Mouse (Mus musculus): ENCODE results near the gene Sorbs1.

The Sorbs1 gene

GRCm38 (mm10) chr19:40346232-40346844 lies 167.2 kb downstream of the Sorbs1 start:
- no peak for DNase-seq (ENCODE audit: low spot score in 2 of 2)

DNA sequence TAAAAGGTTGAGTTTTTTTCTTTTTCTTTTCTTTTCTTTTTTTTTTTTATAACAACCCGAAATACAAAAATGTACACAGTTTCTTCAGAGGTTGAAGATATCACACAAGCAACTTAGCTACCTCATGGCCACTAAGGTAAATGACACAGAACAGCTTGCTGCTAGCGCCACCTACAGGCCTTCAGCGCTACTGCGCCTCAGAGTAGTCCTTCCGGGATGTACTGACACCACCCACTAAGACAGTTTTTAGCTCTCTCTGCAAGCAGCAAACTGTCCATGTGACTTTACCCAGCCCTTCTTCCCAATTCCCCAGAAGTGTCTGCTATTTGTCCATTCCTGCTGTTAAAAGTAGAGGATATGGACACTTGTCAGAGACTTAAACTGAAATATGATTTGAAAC lies 167.9 kb downstream of the Sorbs1 start:
- DNase-seq (ENCODE audit: low spot score in 2 of 2): peak; percentile 43 to 76

DNA sequence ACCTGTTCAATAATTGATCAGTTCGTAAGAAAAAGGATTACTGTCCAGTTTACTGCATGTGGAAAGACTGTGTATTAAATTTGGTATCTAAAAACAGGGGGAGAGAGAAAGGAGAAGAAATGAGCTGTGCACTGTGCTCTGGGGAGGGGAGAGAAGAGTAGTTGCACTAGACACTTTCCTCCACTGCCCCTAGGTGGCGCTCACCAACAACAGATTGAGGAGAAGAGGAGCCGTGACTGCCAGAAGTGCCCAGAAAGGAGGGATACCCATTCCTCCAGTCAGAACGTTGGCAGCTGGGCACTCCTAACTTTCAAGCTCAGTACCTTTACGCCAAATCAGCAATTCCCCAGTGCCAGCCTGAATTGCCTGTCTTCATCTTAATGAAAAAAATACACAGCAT lies 170.6 kb downstream of the Sorbs1 start:
- DNase-seq (ENCODE audit: low spot score in 2 of 2): peak; percentile 71 to 88

DNA sequence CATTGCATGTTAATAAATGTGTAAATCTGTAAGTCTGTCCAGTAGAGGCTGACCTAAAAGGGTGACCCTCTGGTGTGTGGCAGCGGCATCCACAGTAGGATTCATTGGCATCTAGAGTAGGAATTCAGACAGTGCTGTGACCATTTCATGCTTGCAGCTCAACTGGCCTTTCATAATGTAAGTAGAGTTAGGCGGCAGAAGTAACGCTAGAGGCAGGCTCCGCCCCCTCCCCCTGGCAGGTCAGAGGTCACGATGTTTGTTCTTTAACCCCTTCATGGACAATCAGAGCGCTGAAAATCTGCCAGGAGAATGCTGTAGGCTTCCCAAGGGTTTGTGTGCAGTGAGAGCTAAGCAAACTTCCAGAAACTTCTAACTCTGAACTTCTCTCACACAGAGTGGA lies 172.4 kb downstream of the Sorbs1 start:
- DNase-seq (ENCODE audit: low spot score in 2 of 2): no peak

DNA sequence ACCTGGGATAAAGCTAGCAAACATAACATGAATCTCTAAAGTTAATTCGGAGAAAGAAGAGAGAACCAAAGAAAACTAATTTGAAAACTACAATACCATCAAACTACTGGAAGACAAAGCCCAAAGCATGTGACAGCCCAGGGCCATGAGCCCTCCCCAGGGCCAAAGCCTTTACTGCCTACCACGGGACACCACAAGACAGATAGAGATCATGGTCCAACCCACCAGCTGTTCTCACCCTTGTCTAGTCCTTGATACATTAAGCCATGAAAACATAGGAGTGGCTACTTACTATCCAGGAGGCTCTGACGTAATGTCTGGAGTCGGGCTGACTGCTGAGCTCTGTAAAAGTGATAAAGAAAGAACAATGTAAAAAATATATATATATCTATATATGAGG lies 176.9 kb downstream of the Sorbs1 start:
- no peak for DNase-seq (ENCODE audit: low spot score in 2 of 2)

DNA sequence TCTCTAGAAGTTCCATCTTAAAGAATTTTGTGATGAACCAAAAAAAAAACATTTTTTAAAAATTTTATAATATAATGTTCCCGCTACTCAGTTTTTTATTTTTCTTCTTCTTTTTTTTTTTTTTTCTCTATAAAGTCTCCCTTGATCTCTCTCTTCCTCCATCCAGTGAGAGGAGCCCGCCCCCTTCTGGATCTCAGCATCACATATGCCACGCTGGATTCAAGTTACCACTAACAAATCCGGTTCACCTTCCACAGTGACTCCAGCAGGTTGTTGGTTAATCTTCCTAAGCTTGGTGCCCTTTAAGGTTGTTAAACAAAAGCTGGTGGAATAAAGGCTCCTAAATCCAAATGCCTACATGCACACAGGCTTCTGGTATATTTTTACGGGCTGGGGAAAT lies 179.7 kb downstream of the Sorbs1 start:
- DNase-seq (ENCODE audit: low spot score in 2 of 2): no peak

- no peak for DNase-seq (ENCODE audit: low spot score in 2 of 2)
Observed at GRCm38 (mm10) chr19:40333081-40333480, 180.5 kb downstream of the Sorbs1 start.

GRCm38 (mm10) chr19:40332303-40332702 lies 181.3 kb downstream of the Sorbs1 start:
- no peak for DNase-seq (ENCODE audit: low spot score in 2 of 2)

- no peak for DNase-seq (ENCODE audit: low spot score in 2 of 2)
Observed at GRCm38 (mm10) chr19:40331846-40332245, 181.7 kb downstream of the Sorbs1 start.

DNA sequence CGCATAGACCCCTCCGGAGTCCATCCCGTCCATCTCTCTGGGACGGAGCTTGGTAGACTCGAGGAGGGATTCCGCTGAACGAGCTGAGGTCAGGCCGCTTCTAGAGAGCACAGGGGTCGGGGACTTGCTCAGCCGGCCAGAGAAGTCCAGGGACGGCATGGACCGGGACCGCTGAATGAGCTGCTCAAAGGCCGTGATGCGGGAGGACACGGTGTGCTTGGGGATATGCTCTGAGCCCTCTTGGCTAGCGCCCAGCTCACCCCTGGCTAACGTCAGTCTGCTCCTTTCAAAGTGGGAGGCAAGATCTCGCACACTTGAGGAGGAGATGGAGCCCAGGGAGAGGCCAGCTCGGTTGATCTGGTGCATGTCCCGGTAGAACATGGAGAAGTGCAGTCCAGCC lies 187.5 kb downstream of the Sorbs1 start:
- no peak for DNase-seq (ENCODE audit: low spot score in 2 of 2)

DNA sequence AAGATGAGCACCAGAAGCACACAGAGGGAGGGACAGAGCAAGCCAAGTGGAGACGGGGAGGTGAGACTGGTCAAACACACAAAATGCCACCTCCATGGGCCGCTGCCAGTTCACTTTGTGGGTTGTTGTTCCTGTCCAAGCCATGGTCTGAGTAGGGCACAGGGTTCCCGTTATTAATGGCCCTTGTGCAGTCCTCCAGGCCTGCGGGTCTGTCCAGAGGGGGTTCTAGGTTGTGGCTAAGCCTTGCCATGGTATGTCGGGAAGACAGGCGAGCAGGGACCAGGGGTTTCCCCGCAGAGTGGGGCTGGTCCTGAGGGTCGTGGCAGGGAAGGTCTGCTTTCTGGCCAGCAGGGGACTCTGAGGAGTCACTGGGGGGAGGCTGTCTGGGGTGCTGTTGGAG lies 188.2 kb downstream of the Sorbs1 start:
- DNase-seq (ENCODE audit: low spot score in 2 of 2): no peak

DNA sequence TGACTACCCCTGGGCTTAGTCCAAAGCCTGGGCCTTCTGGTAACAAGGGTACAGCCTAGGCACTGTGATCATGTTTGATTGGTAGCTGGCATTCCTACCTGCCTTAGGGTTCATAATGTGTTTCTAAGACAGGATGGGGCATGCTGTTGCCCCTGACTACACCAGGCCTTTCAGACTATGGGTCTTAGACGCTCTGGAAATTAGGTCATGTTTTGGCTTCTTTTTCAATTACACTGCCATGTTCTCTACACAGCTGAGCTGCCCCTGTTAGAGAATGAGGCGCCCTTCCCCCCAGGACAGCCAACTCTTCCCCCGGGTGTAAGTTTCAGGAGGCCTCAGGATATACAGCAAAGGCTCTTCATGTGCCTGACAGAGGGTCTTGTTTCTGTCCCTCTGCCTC lies 191.4 kb downstream of the Sorbs1 start:
- DNase-seq (ENCODE audit: low spot score in 2 of 2): no peak

- DNase-seq (ENCODE audit: low spot score in 2 of 2): no peak
Observed at GRCm38 (mm10) chr19:40319199-40319598, 194.4 kb downstream of the Sorbs1 start.

DNA sequence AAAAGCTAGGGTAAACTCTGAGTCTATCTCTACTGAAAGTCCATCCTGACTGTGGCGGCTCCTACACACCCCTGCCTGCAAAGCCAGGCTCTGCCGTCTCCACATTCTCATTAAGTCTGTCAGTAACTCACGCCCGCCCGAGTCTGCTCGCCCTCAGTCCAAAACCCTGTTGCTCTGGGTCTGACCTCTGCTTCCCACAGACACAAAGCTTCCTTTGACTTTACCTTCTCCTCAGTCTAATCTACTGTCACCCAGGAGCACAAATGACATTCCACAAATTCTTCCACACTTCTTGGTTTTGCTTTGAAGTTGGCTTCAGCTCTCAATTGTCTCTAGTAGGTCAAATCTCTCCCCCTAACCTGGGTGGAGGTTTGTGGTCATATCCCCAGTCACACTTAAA lies 195.1 kb downstream of the Sorbs1 start:
- no peak for DNase-seq (ENCODE audit: low spot score in 2 of 2)

GRCm38 (mm10) chr19:40317001-40317400 lies 196.6 kb downstream of the Sorbs1 start:
- no peak for DNase-seq (ENCODE audit: low spot score in 2 of 2)

DNA sequence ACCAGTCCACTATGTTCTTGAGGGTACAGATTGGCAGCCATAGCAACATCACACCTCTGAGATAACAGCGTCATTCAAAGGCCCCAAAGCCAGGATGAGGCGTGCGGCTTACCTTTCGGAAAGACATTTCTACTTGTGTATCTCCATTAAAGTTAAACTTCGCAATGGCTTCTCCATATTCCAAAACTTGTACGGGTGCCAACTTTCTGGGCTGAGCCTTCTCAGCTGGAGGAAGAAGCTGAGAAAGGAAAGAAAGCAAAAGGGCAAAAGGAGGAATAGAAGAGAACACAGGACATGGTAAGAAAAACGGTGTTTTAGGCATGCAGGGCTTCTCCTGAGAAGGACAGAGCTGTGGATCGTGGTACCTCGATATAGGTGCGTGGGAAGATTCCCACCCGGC lies 199.3 kb downstream of the Sorbs1 start:
- DNase-seq (ENCODE audit: low spot score in 2 of 2): no peak

DNA sequence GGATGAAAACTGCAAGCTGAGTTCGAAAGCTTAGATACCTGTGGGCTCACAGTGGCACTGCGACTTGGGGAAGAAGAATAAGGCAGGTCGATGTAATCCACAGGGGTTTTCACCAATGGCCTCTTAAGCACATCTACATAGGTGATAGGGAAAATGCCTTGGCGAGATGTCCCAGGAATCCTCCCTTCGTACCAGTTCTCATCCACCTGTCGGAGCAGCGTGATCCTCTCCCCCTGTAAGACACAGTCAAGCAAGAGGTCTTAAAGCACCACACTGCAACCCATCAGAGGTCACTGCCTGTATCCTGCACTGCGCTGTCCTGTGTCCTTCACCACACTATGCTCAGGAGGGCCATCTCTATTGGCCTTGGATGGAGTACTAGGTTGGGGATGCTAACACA lies 201.9 kb downstream of the Sorbs1 start:
- DNase-seq (ENCODE audit: low spot score in 2 of 2): no peak

GRCm38 (mm10) chr19:40310410-40311130 lies 203.0 kb downstream of the Sorbs1 start:
- DNase-seq (ENCODE audit: low spot score in 2 of 2): no peak

- DNase-seq (ENCODE audit: low spot score in 2 of 2): no peak
Observed at GRCm38 (mm10) chr19:40309911-40310310, 203.7 kb downstream of the Sorbs1 start.

- no peak for DNase-seq (ENCODE audit: low spot score in 2 of 2)
Observed at GRCm38 (mm10) chr19:40307550-40307949, 206.0 kb downstream of the Sorbs1 start.

GRCm38 (mm10) chr19:40306631-40307030 lies 206.9 kb downstream of the Sorbs1 start:
- no peak for DNase-seq (ENCODE audit: low spot score in 2 of 2)

- no peak for DNase-seq (ENCODE audit: low spot score in 2 of 2)
Observed at GRCm38 (mm10) chr19:40305456-40305855, 208.1 kb downstream of the Sorbs1 start.

DNA sequence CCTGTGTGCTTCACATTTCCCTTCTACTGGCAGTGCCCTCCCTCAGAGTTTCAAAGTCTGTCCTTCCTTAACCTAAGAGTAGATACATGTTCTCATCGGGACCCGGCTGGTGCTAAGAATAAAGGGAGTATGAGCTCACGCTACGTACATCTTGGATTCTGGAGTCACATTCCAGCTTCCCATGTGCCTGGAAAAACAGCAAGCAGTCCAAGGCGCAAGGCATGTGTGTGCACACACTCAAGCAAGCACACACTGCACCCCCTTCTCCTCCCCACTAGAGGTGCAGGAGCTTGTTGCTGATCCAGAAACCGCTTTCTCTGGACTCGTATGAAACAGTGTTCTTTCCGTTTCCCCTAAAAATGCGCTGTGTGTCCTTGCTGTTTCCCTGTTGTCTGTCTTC lies 210.7 kb downstream of the Sorbs1 start:
- no peak for DNase-seq (ENCODE audit: low spot score in 2 of 2)

DNA sequence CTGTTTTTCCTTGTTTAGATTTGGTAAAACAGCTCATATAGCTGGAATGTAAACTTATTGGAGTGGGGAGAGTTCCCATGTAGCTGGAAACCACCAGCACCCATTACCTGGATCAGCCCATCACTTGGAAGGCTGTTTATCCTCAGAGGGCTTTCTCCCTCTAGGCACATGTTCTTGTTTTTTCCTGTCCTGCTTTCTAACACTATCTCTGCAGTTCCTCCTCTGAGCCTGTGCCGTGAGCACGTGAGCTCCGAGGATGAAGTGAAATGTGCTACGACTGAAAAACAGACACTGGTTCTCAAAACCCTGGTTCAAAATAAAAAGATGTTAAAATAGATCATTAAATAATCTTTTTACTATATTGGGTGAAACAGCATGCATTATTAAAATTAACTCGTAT lies 211.1 kb downstream of the Sorbs1 start:
- DNase-seq (ENCODE audit: low spot score in 2 of 2): no peak

Data from spleen, postnatal 10 days (tissue).